In genomic region chr12:82425853-82426252, GRCm38 (mm10) we compare ENCODE assay signal across 26 mouse cellular contexts.
DNase-seq lines count a peak whose midpoint lies in the region; ATAC-seq and TF ChIP-seq lines count a peak whose summit lies in the region.
"Had no signal": no experiment of that assay in that cellular context is flagged by ENCODE, and none has a peak within 500 bp of the region (broad histone marks: within the 10 kb centered on the region; RNA-seq: fewer than 3 reads in every experiment).

No protein-coding gene starts in this region.

- H3K4me3 ChIP-seq in layer of hippocampus, adult 2 months = no peak overlapping the region
- H3K4me3 ChIP-seq: embryonic facial prominence, embryonic 12.5 days; embryonic facial prominence, embryonic 15.5 days; forebrain, embryonic 15.5 days; heart, embryonic 12.5 days had no signal

- no peak for TF ChIP-seq CTCF in layer of hippocampus, adult 2 months (conservative IDR thresholded peaks at IDR 0.05)

- 0 out of 2 replicates have a peak, but pooled peaks have one; percentile 42 for ATAC-seq in common myeloid progenitor, adult 5-6 weeks (replicated peaks; ENCODE audit: low read depth, poor library complexity, severe bottlenecking)
- ATAC-seq in megakaryocyte progenitor cell, adult 5-6 weeks (replicated peaks; ENCODE audit: poor library complexity) = peak; percentile 48
- ATAC-seq: CD4-positive, CD25-positive, alpha-beta regulatory T cell, adult 4 months; forebrain, embryonic 15.5 days; inflammation-experienced regulatory T-cells, adult 6 months; intestine, embryonic 16.5 days had no signal

- DNase-seq in 416B (ENCODE audit: low read depth) (peak; percentile 44), A20 (ENCODE audit: low read depth, low spot score) (peak; percentile 54)
- no peak for DNase-seq in layer of hippocampus, adult 2 months (ENCODE audit: low spot score in 2 of 2)
- no peak for DNase-seq in lung, adult 18-20 months
- DNase-seq in cerebellum, adult 11-12 months = no peak
- no peak for DNase-seq in ovary, adult 18-20 months (ENCODE audit: low spot score)
- DNase-seq: adrenal gland, postnatal 10 days; adrenal gland, postnatal 36 days; cerebellum, adult 11 months; cerebellum, adult 8-10 months; cerebellum, postnatal 14 days; gastrocnemius, postnatal 25 days; heart, adult 11 months; heart, postnatal 14 days; heart, postnatal 4 days had no signal

- H3K27ac ChIP-seq in layer of hippocampus, adult 2 months = no peak overlapping the region; the same call in 1 of the 2 replicates
- H3K27ac ChIP-seq: embryonic facial prominence, embryonic 12.5 days; embryonic facial prominence, embryonic 15.5 days; forebrain, embryonic 15.5 days; hindbrain, embryonic 14.5 days; hindbrain, postnatal 0 days had no signal

Comparison
In these comparisons a context has a peak if more than half of its experiments do, and no peak if none do; other contexts are left out.
1. DNase-seq: peak in 416B (single experiment) and A20 (single experiment); none in layer of hippocampus, adult 2 months (0 of 2), lung, adult 18-20 months (0 of 2), cerebellum, adult 11-12 months (single experiment) and ovary, adult 18-20 months (single experiment).